Mouse (Mus musculus): ENCODE results near the gene Brf1.

The Brf1 gene

GRCm38 (mm10) chr12:112912951-112913745, 87.4 kb downstream of the Brf1 start:
- ATAC-seq (ENCODE audit: insufficient number of reproducible peaks, low FRiP score, low TSS enrichment) = no peak; the same call in 1 of the 2 replicates

GRCm38 (mm10) chr12:112911701-112912100, 88.8 kb downstream of the Brf1 start:
- ATAC-seq (ENCODE audit: insufficient number of reproducible peaks, low FRiP score, low TSS enrichment) = no peak

All from cerebellum, adult (tissue).